Mouse (Mus musculus) kidney, adult 8-10 months (tissue): ENCODE measurements around the gene Gm38100.
A peak's percentile ranks its signal among the peaks of the same experiment; 100 is the strongest.

ENCODE experiments used
- DNase-seq, 2 experiments: peaks; one replicate each; pipeline ENCODE4 v3.0.0; 2022

Gm38100 gene

GRCm38 (mm10) chr1:175920029-175920428 lies at the start of gene Gm38100:
Gene Gm38100, plus strand, starts transcription at chr1:175920329.
- no peak for DNase-seq

GRCm38 (mm10) chr1:175870716-175871115 lies 49.4 kb upstream of the Gm38100 start:
- DNase-seq = no peak

- DNase-seq = no peak
Observed at GRCm38 (mm10) chr1:175872028-175872816, 47.9 kb upstream of the Gm38100 start.

GRCm38 (mm10) chr1:175880453-175881296 lies 39.5 kb upstream of the Gm38100 start, which contains the start of gene Exo1:
Gene Exo1, plus strand, starts transcription at chr1:175880581.
- peak; percentile 80 to 88 for DNase-seq

GRCm38 (mm10) chr1:175883398-175883797 lies 36.7 kb upstream of the Gm38100 start:
- no peak for DNase-seq

GRCm38 (mm10) chr1:175893263-175893662 lies 26.9 kb upstream of the Gm38100 start:
- no peak for DNase-seq

- DNase-seq = no peak
Observed at GRCm38 (mm10) chr1:175893726-175894125, 26.4 kb upstream of the Gm38100 start.

- DNase-seq = no peak
Observed at GRCm38 (mm10) chr1:175911207-175911606, 8.9 kb upstream of the Gm38100 start.

DNA sequence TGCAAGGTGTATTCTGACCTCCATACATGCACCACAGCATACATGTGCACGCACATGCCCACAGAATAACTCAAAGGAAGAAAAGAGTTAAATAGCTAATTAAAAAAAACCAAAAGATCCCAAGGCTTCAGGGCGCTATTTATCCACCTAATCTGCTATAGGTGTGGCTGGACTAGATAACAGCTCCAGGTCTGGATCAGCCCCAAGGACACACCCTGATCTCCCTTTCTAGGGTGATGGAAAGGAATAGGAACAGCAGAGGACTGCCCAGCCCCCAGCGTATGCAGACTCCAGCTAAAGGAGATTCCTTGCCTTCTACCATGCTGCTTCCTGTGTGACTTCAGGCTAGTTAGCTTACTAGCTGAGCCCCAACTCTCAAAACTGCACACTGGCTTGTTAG lies 8.1 kb upstream of the Gm38100 start:
- DNase-seq = no peak

GRCm38 (mm10) chr1:175913728-175914303 lies 6.3 kb upstream of the Gm38100 start:
- no peak for DNase-seq

DNA sequence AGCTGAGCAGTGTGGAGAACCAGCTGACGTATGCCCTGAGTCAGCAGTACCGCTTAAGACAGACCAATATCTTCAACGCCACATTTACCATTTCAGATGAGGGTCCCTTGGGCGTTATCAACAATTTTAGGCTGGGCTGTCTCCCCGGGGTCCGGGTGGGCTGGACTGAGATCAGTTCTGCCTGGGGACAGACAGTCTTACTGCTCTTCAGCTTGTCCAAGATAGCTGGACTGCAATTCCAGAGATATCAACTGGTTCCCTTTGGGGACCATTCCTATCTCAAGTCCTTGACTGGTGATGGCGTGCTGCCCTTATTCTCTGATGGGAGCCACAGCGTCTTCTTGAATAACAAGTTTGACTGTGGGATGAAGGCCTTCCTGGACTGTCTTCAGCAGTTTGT lies 962 bp downstream of the Gm38100 start:
- DNase-seq = no peak

DNA sequence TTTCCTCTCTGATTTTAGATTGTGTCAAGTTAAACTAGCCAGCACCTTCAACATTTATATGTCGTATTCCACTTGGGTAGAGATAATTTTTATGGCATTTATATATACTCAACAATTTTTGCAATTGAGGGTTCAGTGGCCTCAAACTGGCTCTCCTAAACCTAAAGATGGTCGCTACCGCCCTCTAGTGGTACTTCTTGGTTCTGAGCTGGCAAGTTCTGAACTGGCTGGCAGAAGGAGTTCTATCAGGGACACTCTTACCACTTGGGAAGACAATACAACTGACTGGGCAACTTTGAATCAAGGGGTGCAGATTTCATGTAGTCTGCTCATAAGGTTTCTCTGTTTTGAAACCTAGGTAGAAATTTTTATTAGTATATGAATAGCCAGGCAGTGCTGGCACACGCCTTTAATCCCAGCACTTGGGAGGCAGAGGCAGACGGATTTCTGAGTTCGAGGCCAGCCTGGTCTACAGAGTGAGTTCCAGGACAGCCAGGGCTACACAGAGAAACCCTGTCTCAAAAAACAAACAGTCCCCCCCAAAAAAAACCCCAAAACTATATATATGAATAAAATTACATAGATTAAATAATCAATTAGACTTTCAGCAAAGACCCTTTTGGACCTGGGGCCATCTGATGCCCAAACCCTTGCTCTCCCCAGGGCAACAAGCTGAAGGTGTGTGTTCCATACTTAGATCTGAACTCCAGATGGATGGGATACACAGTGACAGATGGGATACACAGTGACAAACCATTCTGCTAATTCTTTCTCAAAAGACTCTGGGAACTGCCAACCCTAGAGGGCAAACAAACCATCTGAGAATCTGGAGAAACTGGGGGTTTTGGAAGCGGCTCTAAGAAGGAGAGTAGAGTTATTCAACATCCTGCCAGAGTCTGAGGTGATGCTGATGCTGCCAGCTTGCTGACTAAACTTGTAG lies 4.0 kb downstream of the Gm38100 start:
- DNase-seq = peak; percentile 28 to 75

DNA sequence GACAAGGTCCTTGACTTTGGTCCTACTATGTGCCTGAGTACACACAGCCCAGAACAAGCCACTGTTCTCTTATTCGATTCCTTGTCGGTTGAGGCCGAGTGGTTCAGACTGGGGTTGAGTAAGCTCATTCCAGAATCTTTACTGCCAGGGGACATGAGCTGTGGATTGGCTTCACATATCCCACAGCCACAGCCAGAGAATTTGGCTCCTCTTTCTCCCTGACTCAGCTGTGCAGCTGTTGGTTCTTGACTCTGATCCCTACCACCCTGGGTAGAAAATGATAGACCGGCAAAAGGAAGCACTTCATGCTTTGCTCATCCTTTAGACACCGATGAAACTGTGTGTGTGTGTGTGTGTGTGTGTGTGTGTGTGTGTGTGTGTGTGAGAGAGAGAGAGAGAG lies 11.3 kb downstream of the Gm38100 start:
- no peak for DNase-seq

GRCm38 (mm10) chr1:175936282-175936737 lies 16.2 kb downstream of the Gm38100 start:
- DNase-seq = peak; percentile 27 to 56

DNA sequence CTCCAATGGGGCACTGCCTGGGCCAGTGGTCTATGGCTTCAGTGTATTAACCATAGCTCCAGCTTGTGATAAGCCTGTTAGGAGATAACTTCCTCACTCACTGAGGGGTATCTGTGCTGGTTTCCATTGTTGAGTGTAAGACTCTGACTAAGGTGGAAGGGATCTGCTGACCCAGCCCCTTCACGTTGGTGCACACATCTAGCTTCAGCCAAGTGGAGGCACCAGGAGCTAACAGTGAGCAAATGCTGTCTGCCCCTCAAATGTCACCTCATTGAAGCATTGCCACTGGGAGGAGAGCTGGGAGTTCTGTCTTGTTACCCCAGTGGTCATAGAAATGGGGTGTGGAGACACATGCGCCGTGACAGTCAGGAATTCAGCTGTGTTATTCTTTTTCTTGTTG lies 18.6 kb downstream of the Gm38100 start:
- DNase-seq = no peak

DNA sequence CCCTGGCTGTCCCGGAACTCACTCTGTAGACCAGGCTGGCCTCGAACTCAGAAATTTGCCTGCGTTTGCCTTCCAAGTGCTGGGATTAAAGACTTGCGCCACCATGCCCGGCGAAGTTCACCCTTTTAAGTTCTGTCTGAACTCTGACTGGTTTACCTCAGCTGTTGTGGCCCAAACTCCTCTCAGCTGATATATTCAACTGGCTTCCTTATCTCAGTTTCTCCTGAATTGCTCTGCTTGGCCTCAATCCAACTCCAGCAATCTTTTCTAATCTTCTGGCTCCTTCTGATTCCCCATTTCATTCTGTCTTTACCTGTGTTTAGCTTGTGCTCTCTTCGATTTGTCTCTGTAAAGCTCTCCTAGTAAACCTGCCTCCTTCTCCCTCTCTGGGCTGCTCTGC lies 23.0 kb downstream of the Gm38100 start:
- DNase-seq = no peak

DNA sequence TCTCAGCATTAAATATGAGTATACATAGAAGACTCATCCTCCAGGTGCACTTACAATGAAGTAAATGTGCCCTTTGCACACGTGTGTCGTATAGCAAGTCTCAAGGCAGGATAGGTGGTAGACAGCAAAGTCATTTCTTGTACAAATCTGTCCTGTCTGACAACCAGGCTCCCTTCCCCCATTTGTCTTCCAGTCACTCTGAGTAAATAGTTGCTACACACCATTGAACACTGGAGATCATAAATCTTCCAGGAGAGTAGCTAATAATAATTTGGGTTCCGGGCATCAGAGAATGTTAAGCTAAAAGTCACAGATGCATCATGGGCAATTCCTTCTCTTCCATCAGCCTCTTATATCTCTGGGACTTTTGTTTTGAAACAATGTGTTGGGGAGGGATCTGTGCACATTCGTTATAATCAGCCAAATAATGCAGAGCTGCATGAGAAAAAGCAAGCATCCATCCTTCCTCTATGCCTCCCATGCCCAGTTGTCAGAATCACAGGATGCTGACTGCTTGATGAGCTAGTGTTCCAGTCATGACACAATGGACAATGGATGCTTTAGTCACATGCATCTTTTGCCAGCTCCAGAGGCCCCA lies 26.7 kb downstream of the Gm38100 start:
- no peak for DNase-seq

DNA sequence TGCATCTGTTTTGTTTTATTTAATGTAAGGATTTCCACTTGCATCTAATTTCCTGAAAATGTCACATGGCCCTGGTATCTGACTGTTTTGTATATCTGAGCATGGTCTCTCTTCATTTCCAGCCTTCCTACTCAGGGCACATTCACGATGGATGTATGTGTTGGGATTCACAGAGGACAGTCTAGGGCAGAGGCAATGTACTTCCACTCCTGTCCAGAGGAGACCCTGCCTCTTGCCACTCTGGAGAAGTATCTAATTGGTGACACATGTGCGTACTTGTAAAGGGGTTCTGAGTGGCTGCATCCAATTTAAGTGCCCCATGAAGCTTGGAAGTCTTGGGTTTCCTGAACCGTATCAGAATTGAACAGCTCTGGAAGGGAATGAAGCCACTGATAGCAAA lies 30.3 kb downstream of the Gm38100 start:
- no peak for DNase-seq

DNA sequence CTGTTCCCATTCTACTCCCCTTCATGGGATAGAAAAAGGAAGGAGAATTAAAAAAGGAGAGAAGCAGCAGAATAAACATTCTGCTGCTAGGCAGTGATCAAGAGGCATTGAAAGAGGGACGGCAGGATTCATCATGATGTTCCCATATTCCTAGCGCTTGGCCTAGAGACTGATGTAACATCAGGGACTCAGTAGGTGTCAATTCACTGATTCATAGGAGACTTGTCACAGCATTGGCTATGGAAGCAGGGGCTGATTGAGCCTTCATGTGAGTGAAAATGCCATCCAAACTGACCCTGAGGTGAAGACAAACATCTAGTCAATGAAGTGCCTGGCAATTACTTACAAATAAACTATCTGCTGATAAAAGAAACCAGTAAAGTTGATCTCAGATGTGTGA lies 30.7 kb downstream of the Gm38100 start:
- DNase-seq = no peak

DNA sequence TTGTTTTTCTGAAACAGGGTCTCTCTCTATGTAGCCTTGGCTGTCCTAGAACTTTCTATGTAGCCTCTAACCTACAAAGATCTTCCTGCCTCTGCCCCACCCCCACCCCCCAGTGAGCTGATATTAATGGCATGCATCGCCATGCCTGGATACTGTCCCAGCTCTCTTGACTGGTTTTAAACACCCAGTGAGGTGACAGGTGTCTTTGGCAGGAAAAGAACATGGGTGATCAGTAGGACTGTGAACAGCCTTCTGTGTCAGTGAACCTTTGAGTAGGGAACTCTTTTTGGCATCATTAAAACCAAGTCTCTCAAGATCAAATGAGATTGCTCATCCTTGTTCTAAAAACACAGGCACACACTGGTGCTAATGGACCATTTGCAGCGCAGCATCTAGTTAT lies 41.7 kb downstream of the Gm38100 start:
- no peak for DNase-seq

DNA sequence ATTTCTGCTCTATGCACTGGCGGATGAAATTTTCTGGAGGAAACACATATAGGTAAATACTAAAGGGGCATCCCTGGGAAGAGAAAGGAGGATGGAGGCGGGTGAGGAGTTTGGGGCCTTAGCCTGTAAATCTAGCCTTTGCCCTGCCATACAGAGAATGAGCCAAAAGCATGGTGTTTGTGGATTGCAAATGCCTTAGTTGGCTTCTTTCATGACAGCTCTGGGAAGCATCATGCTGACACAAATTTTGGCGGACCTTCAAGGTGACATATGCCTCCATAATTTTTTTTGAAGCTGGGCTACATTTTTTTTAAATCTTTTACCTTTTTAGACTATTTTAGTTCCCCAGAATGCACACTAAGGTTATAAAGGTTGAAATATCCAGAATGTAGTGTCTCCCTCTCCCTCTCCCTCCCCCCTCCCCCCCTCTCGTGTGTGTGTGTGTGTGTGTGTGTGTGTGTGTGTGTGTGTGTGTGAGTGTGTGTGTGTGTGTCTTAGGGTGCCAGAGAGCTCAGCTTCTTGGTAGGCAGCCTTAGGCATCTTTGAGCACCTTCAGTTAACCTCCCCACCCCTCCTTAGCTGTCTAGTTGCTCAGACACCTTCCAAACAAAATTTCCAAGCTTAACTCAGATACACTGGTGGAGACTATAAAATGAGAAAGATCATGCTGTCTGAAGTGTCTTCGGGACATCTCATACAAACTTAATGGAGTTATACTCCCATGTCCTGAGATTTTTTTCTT lies 47.0 kb downstream of the Gm38100 start:
- no peak for DNase-seq
